Mouse (Mus musculus) midbrain, embryonic 14.5 days (tissue): ENCODE measurements around the gene Exoc5. TPM values are rescaled to one million over a fixed set of nuclear protein-coding genes. Genes with fewer than 3 reads are reported as not detected.
A peak's percentile ranks its signal among the peaks of the same experiment; 100 is the strongest.

Source experiments
- ATAC-seq: fragments of 200-750 bp; cut with Nextera tagmentation; 2 replicates; pipeline ENCODE4 v1.8.0; 2017; ENCODE audit warnings: moderate number of reproducible peaks, moderate library complexity; ENCODE audit not compliant: low FRiP score, low TSS enrichment
- DNase-seq: peaks from one replicate; pipeline ENCODE4 v3.0.0-alpha.2; 2015
- H3K27ac ChIP-seq: fragments of 300-500 bp; sonication (generic); replicated peaks from 2 replicates; pipeline ENCODE4 v1.5.1; 2014; ENCODE audit warnings: mild to moderate bottlenecking, low read depth, low read length, moderate library complexity
- H3K27me3 ChIP-seq: fragments of 300-500 bp; sonication (generic); 2 replicates; pipeline ENCODE4 v1.6.1; 2014; ENCODE audit warnings: low read length, control low read depth, mixed read lengths; ENCODE audit not compliant: control insufficient read depth, insufficient read depth
- H3K36me3 ChIP-seq: fragments of 300-500 bp; sonication (generic); 2 replicates; pipeline ENCODE4 v1.6.1; 2014; ENCODE audit warnings: low read length, control low read depth; ENCODE audit not compliant: control insufficient read depth, insufficient read depth
- H3K4me1 ChIP-seq: fragments of 300-500 bp; sonication (generic); 2 replicates; pipeline ENCODE4 v1.6.1; 2014; ENCODE audit warnings: mild to moderate bottlenecking, antibody characterized with exemption, low read length, control low read depth; ENCODE audit not compliant: control insufficient read depth, insufficient read depth
- H3K4me2 ChIP-seq: fragments of 300-500 bp; sonication (generic); 2 replicates; pipeline ENCODE4 v1.6.1; 2014; ENCODE audit warnings: mild to moderate bottlenecking, low read length, moderate library complexity
- H3K4me3 ChIP-seq: fragments of 300-500 bp; sonication (generic); replicated peaks from 2 replicates; pipeline ENCODE4 v1.5.1; 2014; ENCODE audit warnings: low read depth, low read length
- H3K9ac ChIP-seq: fragments of 300-500 bp; sonication (generic); replicated peaks from 2 replicates; pipeline ENCODE4 v1.6.1; 2014; ENCODE audit warnings: mild to moderate bottlenecking, low read length, moderate library complexity
- H3K9me3 ChIP-seq: fragments of 300-500 bp; sonication (generic); 2 replicates; pipeline ENCODE4 v1.6.1; 2016; ENCODE audit warnings: low read length, control low read depth, mixed read lengths; ENCODE audit not compliant: control insufficient read depth
- WGBS: fragments of 180-500 bp; shearing (Covaris S2); extraction: QIAGEN DNeasy Blood & Tissue Kit; methylation state at CpG from one replicate; pipeline ENCODE4 v1.1.7; 2014; 5-methylcytosine and 5-hydroxymethylcytosine counted together
- polyA plus RNA-seq: library from polyadenylated mRNA; unstranded; fragments of >200 nt; fragmentation: Nextera tagmentation; extraction: Ambion mirVana; gene quantifications from 2 replicates; pipeline ENCODE4 v1.2.1, GENCODE M21; 2014

The Exoc5 gene
- polyA plus RNA-seq, 1 experiment from 2014 or later: 105 TPM

DNA sequence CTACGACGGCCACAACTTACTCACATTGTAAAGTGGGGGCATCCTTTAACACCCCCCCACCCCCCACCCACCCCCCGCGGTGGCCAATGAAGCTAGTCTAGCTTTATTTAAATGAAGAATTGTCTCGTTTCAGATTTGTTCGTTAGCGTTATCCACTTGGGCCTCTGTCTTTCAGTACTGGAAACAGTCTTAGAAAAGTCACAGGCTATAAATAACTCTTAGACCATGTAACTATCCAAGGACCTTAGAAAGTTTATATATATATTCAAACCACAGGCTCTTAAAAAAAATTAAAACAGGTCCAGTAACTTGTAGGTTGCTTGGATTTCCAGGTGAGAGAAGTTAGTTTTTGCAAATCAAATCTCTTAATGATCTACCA lies 75.3 kb downstream of the Exoc5 start:
- Histone ChIP-seq H3K4me1 (peaks cover 5% of the 10 kb centered on the region; the same call in 1 of the 2 replicates), H3K27ac (peak overlapping the region; percentile 53), H3K36me3 (no peaks in the 10 kb centered on the region), H3K4me2 (peak overlapping the region; percentile 51), H3K4me3 (no peak overlapping the region; the same call in 1 of the 2 replicates), H3K27me3 (no peaks in the 10 kb centered on the region), H3K9ac (no peak overlapping the region; the same call in 1 of the 2 replicates), H3K9me3 (no peaks in the 10 kb centered on the region)
- ATAC-seq: peak; percentile 16; the same call in 1 of the 2 replicates
- no peak for DNase-seq
- 2% methylated on average over 7 of the region's 7 CpGs for WGBS

- peak; percentile 88 for ATAC-seq
- Histone ChIP-seq H3K4me1 (peaks cover 5% of the 10 kb centered on the region; the same call in 1 of the 2 replicates), H3K9ac (no peak overlapping the region; the same call in 1 of the 2 replicates), H3K36me3 (no peaks in the 10 kb centered on the region), H3K9me3 (no peaks in the 10 kb centered on the region), H3K27ac (peak overlapping the region; percentile 53), H3K27me3 (no peaks in the 10 kb centered on the region), H3K4me3 (no peak overlapping the region; the same call in 1 of the 2 replicates), H3K4me2 (peak overlapping the region; percentile 51)
- peak; percentile 93 for DNase-seq
- 2% methylated on average over 17 of the region's 17 CpGs for WGBS
These were observed 75.8 kb downstream of the Exoc5 start for GRCm38 (mm10) chr14:48990471-48991143.

DNA sequence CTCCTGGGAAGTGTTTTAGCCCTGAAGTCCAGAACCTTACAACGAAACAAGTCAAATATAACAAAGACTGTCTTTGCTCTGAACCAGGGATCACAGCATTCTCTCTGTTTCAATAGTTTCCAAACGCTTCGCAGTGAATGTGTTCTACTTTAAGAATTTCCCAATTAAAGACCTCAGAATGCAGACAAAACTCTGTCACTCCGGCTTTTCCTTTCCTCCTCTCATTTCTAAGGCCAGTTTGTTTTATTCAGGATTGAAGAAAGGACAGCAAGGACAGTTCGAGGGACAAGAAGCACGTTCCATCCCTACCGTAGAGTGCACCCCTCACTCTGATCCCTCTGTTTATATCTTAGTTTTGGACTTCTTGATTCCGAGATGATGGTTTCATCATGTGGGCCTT lies 76.6 kb downstream of the Exoc5 start:
- WGBS: 20% methylated on average over 8 of the region's 8 CpGs
- Histone ChIP-seq H3K36me3 (no peaks in the 10 kb centered on the region), H3K27ac (no peak overlapping the region), H3K4me3 (no peak overlapping the region), H3K9me3 (no peaks in the 10 kb centered on the region), H3K27me3 (no peaks in the 10 kb centered on the region), H3K4me2 (0 out of 2 replicates have a peak overlapping the region, but pooled peaks have one; percentile 51), H3K4me1 (peaks cover 5% of the 10 kb centered on the region; the same call in 1 of the 2 replicates), H3K9ac (no peak overlapping the region)
- ATAC-seq: no peak
- DNase-seq: no peak

DNA sequence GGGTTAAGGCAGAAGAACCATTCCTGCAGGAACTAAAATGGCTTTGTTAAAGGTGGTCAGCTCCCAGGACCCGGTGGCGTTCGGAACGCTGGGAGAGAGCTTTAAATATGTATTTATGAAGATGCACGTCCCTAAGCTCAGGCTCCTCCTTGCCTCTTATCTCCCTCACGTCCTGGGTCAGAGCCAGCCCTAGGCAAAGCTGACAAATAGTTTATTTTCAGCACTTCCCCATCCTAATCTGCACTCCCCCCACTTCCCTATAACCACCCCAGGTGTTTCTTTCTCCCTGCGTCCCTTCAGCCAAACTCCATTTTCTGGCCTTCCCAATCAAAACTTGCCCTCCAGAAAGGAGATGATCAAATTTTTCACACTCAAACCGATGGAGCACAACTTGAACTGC lies 80.2 kb downstream of the Exoc5 start:
- H3K4me1 ChIP-seq: no peaks in the 10 kb centered on the region
- no peak overlapping the region for H3K9ac ChIP-seq
- no peak overlapping the region for H3K4me3 ChIP-seq
- no peaks in the 10 kb centered on the region for H3K9me3 ChIP-seq
- H3K27ac ChIP-seq: no peak overlapping the region
- ATAC-seq (no peak), DNase-seq (peak; percentile 13)
- 52% methylated on average over 8 of the region's 8 CpGs for WGBS
- H3K36me3 ChIP-seq: no peaks in the 10 kb centered on the region
- no peak overlapping the region for H3K4me2 ChIP-seq
- no peaks in the 10 kb centered on the region for H3K27me3 ChIP-seq

DNA sequence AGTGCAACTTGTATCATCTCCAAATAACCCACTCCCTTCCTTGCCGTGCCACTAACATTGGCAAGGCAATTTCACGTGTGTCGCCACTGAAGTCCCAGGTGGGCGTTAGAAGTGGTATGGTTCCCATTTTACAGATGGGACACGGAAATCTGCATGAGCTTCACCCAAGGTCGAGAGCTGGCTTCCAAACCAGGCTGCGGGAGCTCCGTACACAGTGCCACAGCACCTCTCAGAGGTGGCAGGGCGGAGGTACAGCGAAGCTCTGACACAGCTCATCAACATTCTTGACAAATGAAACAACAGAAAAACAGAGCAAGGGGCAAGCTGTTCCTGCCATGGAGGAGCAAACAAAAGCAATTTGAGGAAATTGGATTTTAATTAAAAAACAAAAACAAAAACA lies 80.8 kb downstream of the Exoc5 start:
- H3K4me3 ChIP-seq: no peak overlapping the region
- no peak overlapping the region for H3K9ac ChIP-seq
- WGBS: 44% methylated on average over 10 of the region's 10 CpGs
- no peaks in the 10 kb centered on the region for H3K4me1 ChIP-seq
- no peak overlapping the region for H3K4me2 ChIP-seq
- H3K9me3 ChIP-seq: no peaks in the 10 kb centered on the region
- H3K36me3 ChIP-seq: no peaks in the 10 kb centered on the region
- DNase-seq (peak; percentile 78), ATAC-seq (peak; percentile 53; the same call in 1 of the 2 replicates)
- H3K27ac ChIP-seq: no peak overlapping the region
- H3K27me3 ChIP-seq: no peaks in the 10 kb centered on the region

GRCm38 (mm10) chr14:48978971-48979388 lies 87.5 kb downstream of the Exoc5 start:
- no peak overlapping the region for H3K9ac ChIP-seq
- no peaks in the 10 kb centered on the region for H3K4me1 ChIP-seq
- ATAC-seq: no peak
- no peak overlapping the region for H3K4me2 ChIP-seq
- H3K9me3 ChIP-seq: no peaks in the 10 kb centered on the region
- H3K27ac ChIP-seq: no peak overlapping the region
- WGBS: 74% methylated on average over 3 of the region's 3 CpGs
- H3K36me3 ChIP-seq: no peaks in the 10 kb centered on the region
- no peak overlapping the region for H3K4me3 ChIP-seq
- H3K27me3 ChIP-seq: no peaks in the 10 kb centered on the region
- DNase-seq: no peak

DNA sequence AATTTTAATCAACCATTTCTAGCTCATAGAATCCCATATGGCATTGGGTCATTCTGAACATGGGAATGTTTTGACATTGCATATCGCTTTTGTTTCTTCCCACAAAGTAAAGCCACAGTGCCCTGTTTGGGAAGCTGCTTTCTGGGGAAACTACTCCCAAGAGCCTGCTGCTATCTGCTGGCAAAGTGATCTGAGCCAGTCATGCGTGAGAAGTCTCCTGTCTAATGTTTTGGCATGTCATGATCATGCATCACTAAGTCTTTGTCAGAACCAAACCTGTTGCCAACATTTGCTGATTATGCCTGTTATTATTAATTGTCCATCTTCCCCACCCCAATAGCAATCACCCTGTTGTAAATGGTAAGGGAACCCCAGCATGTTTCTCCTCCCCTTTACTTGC lies 94.9 kb downstream of the Exoc5 start:
- no peak overlapping the region for H3K27ac ChIP-seq
- DNase-seq (no peak), ATAC-seq (no peak)
- H3K4me3 ChIP-seq: no peak overlapping the region
- 92% methylated on average over 2 of the region's 2 CpGs for WGBS
- H3K27me3 ChIP-seq: no peaks in the 10 kb centered on the region
- H3K4me2 ChIP-seq: no peak overlapping the region
- H3K9ac ChIP-seq: no peak overlapping the region
- no peaks in the 10 kb centered on the region for H3K4me1 ChIP-seq
- H3K36me3 ChIP-seq: no peaks in the 10 kb centered on the region
- no peaks in the 10 kb centered on the region for H3K9me3 ChIP-seq

DNA sequence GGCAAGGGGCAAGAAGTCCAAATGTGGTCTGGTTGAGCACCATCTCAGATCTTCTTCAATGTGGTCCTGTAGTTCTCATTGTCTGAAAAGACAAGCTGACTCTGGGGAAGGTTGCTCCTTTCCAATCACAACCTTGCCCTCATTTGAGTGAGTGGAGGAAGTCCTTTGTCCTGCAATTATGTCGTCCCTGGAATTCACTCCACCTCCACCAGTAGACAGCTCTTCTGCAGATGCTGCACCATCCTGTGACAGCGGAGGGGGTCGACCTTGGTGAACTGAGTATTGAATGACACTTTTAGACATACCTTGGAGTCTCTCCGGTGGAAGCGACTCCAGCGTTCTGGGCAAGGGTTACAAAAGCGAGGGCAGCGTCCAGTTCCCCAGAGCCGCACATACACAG lies 97.8 kb downstream of the Exoc5 start:
- Histone ChIP-seq H3K4me3 (no peak overlapping the region), H3K4me2 (no peak overlapping the region), H3K36me3 (no peaks in the 10 kb centered on the region), H3K27ac (no peak overlapping the region), H3K27me3 (no peaks in the 10 kb centered on the region), H3K9me3 (no peaks in the 10 kb centered on the region), H3K4me1 (no peaks in the 10 kb centered on the region), H3K9ac (no peak overlapping the region)
- 85% methylated on average over 9 of the region's 9 CpGs for WGBS
- DNase-seq (no peak), ATAC-seq (no peak)
